Mouse (Mus musculus) kidney, adult 18-20 months (tissue): ENCODE results near the gene Dmrt2.

Experiments
- DNase-seq: peaks from one replicate; pipeline ENCODE4 v3.0.0; 2021

The Dmrt2 gene

GRCm38 (mm10) chr19:25698850-25699249 lies 26.6 kb downstream of the Dmrt2 start:
- no peak for DNase-seq

GRCm38 (mm10) chr19:25713382-25713781 lies 41.2 kb downstream of the Dmrt2 start:
- DNase-seq = peak; percentile 18

GRCm38 (mm10) chr19:25714927-25715326 lies 42.7 kb downstream of the Dmrt2 start:
- DNase-seq = no peak

- DNase-seq = no peak
These were observed 50.4 kb downstream of the Dmrt2 start for GRCm38 (mm10) chr19:25722616-25723015.
